Mouse (Mus musculus) olfactory bulb, adult 2 months (tissue): ENCODE measurements around the gene Lrrc46.

ENCODE experiments used
- CTCF ChIP-seq: fragments of 200-500 bp; IDR thresholded peaks from 2 replicates; pipeline ENCODE4 v1.5.1; 2012; ENCODE audit warnings: low read depth, mild to moderate bottlenecking, low read length, moderate library complexity; ENCODE audit not compliant: insufficient read depth
- POLR2A ChIP-seq: fragments of 200-500 bp; IDR thresholded peaks from 2 replicates; pipeline ENCODE4 v1.6.1; 2012; ENCODE audit warnings: mild to moderate bottlenecking, low read depth, low read length, moderate library complexity; ENCODE audit not compliant: insufficient read depth

GRCm38 (mm10) chr11:97030426-97030825, 10.8 kb downstream of the Lrrc46 start:
- TF ChIP-seq POLR2A (no peak), CTCF (no peak)
